Mouse (Mus musculus) neural tube, embryonic 14.5 days (tissue): ENCODE data around the gene Car8. TPM values are rescaled to one million over a fixed set of nuclear protein-coding genes. Genes with fewer than 3 reads are reported as not detected.
A peak's percentile ranks its signal among the peaks of the same experiment; 100 is the strongest.

Source experiments
- ATAC-seq: fragments of 200-750 bp; cut with Nextera tagmentation; 2 replicates; pipeline ENCODE4 v1.8.0; 2017; ENCODE audit warnings: low read depth, mild to moderate bottlenecking, moderate TSS enrichment, moderate library complexity
- H3K27ac ChIP-seq: fragments of 300-500 bp; sonication (generic); 2 replicates; pipeline ENCODE4 v1.5.1; 2014; ENCODE audit warnings: low read depth, mild to moderate bottlenecking, control low read depth, low read length, moderate library complexity, mixed read lengths
- H3K27me3 ChIP-seq: fragments of 300-500 bp; sonication (generic); 2 replicates; pipeline ENCODE4 v1.6.1; 2014; ENCODE audit warnings: low read length; ENCODE audit not compliant: control insufficient read depth, insufficient read depth
- H3K36me3 ChIP-seq: fragments of 300-500 bp; sonication (generic); 2 replicates; pipeline ENCODE4 v1.6.1; 2014; ENCODE audit warnings: low read length, mixed read lengths; ENCODE audit not compliant: control insufficient read depth, insufficient read depth
- H3K4me1 ChIP-seq: fragments of 300-500 bp; sonication (generic); 2 replicates; pipeline ENCODE4 v1.6.1; 2014; ENCODE audit warnings: low read length; ENCODE audit not compliant: control insufficient read depth, insufficient read depth
- H3K4me2 ChIP-seq: fragments of 300-500 bp; sonication (generic); 2 replicates; pipeline ENCODE4 v1.6.1; 2014; ENCODE audit warnings: mild to moderate bottlenecking, low read depth, low read length, control low read depth
- H3K4me3 ChIP-seq: fragments of 300-500 bp; sonication (generic); 2 replicates; pipeline ENCODE4 v1.5.1; 2014; ENCODE audit warnings: low read depth, low read length, control low read depth, mixed read lengths
- H3K9ac ChIP-seq: fragments of 300-500 bp; sonication (generic); replicated peaks from 2 replicates; pipeline ENCODE4 v1.6.1; 2014; ENCODE audit warnings: low read depth, mild to moderate bottlenecking, control low read depth, low read length, mixed read lengths
- H3K9me3 ChIP-seq: fragments of 300-500 bp; sonication (generic); 2 replicates; pipeline ENCODE4 v1.6.1; 2016; ENCODE audit warnings: low read length; ENCODE audit not compliant: control insufficient read depth
- WGBS: fragments of 180-500 bp; shearing (Covaris S2); extraction: QIAGEN DNeasy Blood & Tissue Kit; methylation state at CpG from one replicate; pipeline ENCODE4 v1.1.7; 2014; 5-methylcytosine and 5-hydroxymethylcytosine counted together
- polyA plus RNA-seq: library from polyadenylated mRNA; unstranded; fragments of >200 nt; fragmentation: Nextera tagmentation; extraction: Ambion mirVana; gene quantifications from 2 replicates; pipeline ENCODE4 v1.2.1, GENCODE M21; 2014

Car8 gene
- 2.8 and 4.4 TPM in 2 replicates for polyA plus RNA-seq

GRCm38 (mm10) chr4:8238560-8239305, at the start of gene Car8:
Gene Car8 (minus strand): TSS chr4:8239041.
- 1% methylated on average over 48 of the region's 49 CpGs for WGBS
- H3K27ac ChIP-seq, result no peak within 1 kb of the TSS
- H3K4me3 ChIP-seq, result peak within 1 kb of the TSS; percentile 64
- H3K9me3 ChIP-seq, result no peaks in the 10 kb centered on the region
- peak; percentile 96 for ATAC-seq
- H3K9ac ChIP-seq, result peak within 1 kb of the TSS; percentile 65
- H3K36me3 ChIP-seq, result no peaks in the 10 kb centered on the region
- H3K27me3 ChIP-seq, result 0 out of 2 replicates have a peak, but pooled peaks cover 5% of the 10 kb centered on the region
- no peaks in the 10 kb centered on the region for H3K4me1 ChIP-seq
- H3K4me2 ChIP-seq, result peak within 1 kb of the TSS; percentile 99

- WGBS, result 94% methylated on average over 1 of the region's 1 CpGs
- Histone ChIP-seq H3K4me1 (no peaks in the 10 kb centered on the region), H3K4me2 (no peak overlapping the region), H3K4me3 (no peak overlapping the region), H3K9ac (no peak overlapping the region), H3K27me3 (no peaks in the 10 kb centered on the region), H3K27ac (no peak overlapping the region), H3K9me3 (no peaks in the 10 kb centered on the region), H3K36me3 (no peaks in the 10 kb centered on the region)
- no peak for ATAC-seq
Observed at GRCm38 (mm10) chr4:8284934-8285333, 46.1 kb upstream of the Car8 start.

- Histone ChIP-seq H3K27me3 (no peaks in the 10 kb centered on the region), H3K4me2 (no peak overlapping the region), H3K9ac (no peak overlapping the region), H3K4me1 (no peaks in the 10 kb centered on the region), H3K36me3 (no peaks in the 10 kb centered on the region), H3K27ac (no peak overlapping the region), H3K9me3 (no peaks in the 10 kb centered on the region), H3K4me3 (no peak overlapping the region)
- 98% methylated on average over 2 of the region's 2 CpGs for WGBS
- ATAC-seq, result no peak
Observed at GRCm38 (mm10) chr4:8278159-8278558, 39.3 kb upstream of the Car8 start.

GRCm38 (mm10) chr4:8249805-8250204, 11.0 kb upstream of the Car8 start:
- 86% methylated on average over 3 of the region's 3 CpGs for WGBS
- no peaks in the 10 kb centered on the region for H3K9me3 ChIP-seq
- no peak for ATAC-seq

GRCm38 (mm10) chr4:8245495-8246063, 6.7 kb upstream of the Car8 start:
- Histone ChIP-seq H3K4me1 (no peaks in the 10 kb centered on the region), H3K9ac (no peak overlapping the region), H3K4me3 (no peak overlapping the region), H3K9me3 (no peaks in the 10 kb centered on the region), H3K27me3 (no peaks in the 10 kb centered on the region), H3K36me3 (no peaks in the 10 kb centered on the region), H3K27ac (no peak overlapping the region), H3K4me2 (no peak overlapping the region)
- 25% methylated on average over 1 of the region's 1 CpGs for WGBS
- ATAC-seq, result no peak

More at GRCm38 (mm10) chr4:8249805-8250204, 11.0 kb upstream of the Car8 start:
- no peaks in the 10 kb centered on the region for H3K36me3 ChIP-seq
- no peaks in the 10 kb centered on the region for H3K27me3 ChIP-seq
- no peak overlapping the region for H3K4me2 ChIP-seq
- no peak overlapping the region for H3K9ac ChIP-seq
- no peaks in the 10 kb centered on the region for H3K4me1 ChIP-seq
- no peak overlapping the region for H3K4me3 ChIP-seq
- no peak overlapping the region for H3K27ac ChIP-seq

- no peaks in the 10 kb centered on the region for H3K27me3 ChIP-seq
- no peak overlapping the region for H3K9ac ChIP-seq
- no peak for ATAC-seq
- WGBS, result 54% methylated on average over 3 of the region's 3 CpGs
- no peak overlapping the region for H3K27ac ChIP-seq
- H3K9me3 ChIP-seq, result no peaks in the 10 kb centered on the region
- H3K4me2 ChIP-seq, result no peak overlapping the region
- H3K4me1 ChIP-seq, result no peaks in the 10 kb centered on the region
- no peaks in the 10 kb centered on the region for H3K36me3 ChIP-seq
- no peak overlapping the region for H3K4me3 ChIP-seq
Observed at GRCm38 (mm10) chr4:8245062-8245461, 6.2 kb upstream of the Car8 start.

GRCm38 (mm10) chr4:8239699-8240098, 858 bp upstream of the Car8 start:
- no peak overlapping the region for H3K27ac ChIP-seq
- 0 out of 2 replicates have a peak, but pooled peaks cover 5% of the 10 kb centered on the region for H3K27me3 ChIP-seq
- H3K36me3 ChIP-seq, result no peaks in the 10 kb centered on the region
- WGBS, result 64% methylated on average over 11 of the region's 11 CpGs
- no peaks in the 10 kb centered on the region for H3K9me3 ChIP-seq
- ATAC-seq, result no peak
- H3K4me2 ChIP-seq, result no peak overlapping the region
- no peaks in the 10 kb centered on the region for H3K4me1 ChIP-seq
- H3K9ac ChIP-seq, result no peak overlapping the region
- H3K4me3 ChIP-seq, result no peak overlapping the region

- peak; percentile 42; the same call in 1 of the 2 replicates for ATAC-seq
- Histone ChIP-seq H3K27me3 (0 out of 2 replicates have a peak, but pooled peaks cover 5% of the 10 kb centered on the region), H3K9ac (0 out of 2 replicates have a peak overlapping the region, but pooled peaks have one; percentile 65), H3K4me3 (peak overlapping the region; percentile 64), H3K4me2 (peak overlapping the region; percentile 99), H3K36me3 (no peaks in the 10 kb centered on the region), H3K9me3 (no peaks in the 10 kb centered on the region), H3K4me1 (no peaks in the 10 kb centered on the region), H3K27ac (no peak overlapping the region)
- WGBS, result 17% methylated on average over 11 of the region's 11 CpGs
Observed at GRCm38 (mm10) chr4:8239306-8239670, 447 bp upstream of the Car8 start.

GRCm38 (mm10) chr4:8232393-8233111, 6.3 kb downstream of the Car8 start:
- Histone ChIP-seq H3K36me3 (no peaks in the 10 kb centered on the region), H3K27ac (no peak overlapping the region), H3K4me1 (no peaks in the 10 kb centered on the region), H3K27me3 (no peaks in the 10 kb centered on the region), H3K4me3 (no peak overlapping the region), H3K9me3 (no peaks in the 10 kb centered on the region), H3K4me2 (no peak overlapping the region), H3K9ac (no peak overlapping the region)
- 72% methylated on average over 12 of the region's 12 CpGs for WGBS
- peak; percentile 39; the same call in 1 of the 2 replicates for ATAC-seq
